Mouse (Mus musculus) C2C12 (cell line): Measurements from ENCODE around the gene Nsun2. TPM values are rescaled to one million over a fixed set of nuclear protein-coding genes. Genes with fewer than 3 reads are reported as not detected.

Source experiments
- H3K27me3 ChIP-seq: one replicate; pipeline ENCODE4 v1.6.1; 2011; ENCODE audit not compliant: control insufficient read depth, insufficient read depth, insufficient read length
- H3K36me3 ChIP-seq: one replicate; pipeline ENCODE4 v1.6.1; 2011; ENCODE audit not compliant: control insufficient read depth, insufficient read depth
- H3K4me3 ChIP-seq: one replicate; pipeline ENCODE4 v1.5.1; 2011; ENCODE audit warnings: mild to moderate bottlenecking, control low read depth; ENCODE audit not compliant: poor library complexity, insufficient read depth, severe bottlenecking
- H3K79me2 ChIP-seq: one replicate; pipeline ENCODE4 v1.6.1; 2011; ENCODE audit not compliant: control insufficient read depth, insufficient read depth
- H3K79me3 ChIP-seq: one replicate; pipeline ENCODE4 v1.6.1; 2011; ENCODE audit warnings: low read depth, control low read depth
- H3ac ChIP-seq: one replicate; pipeline ENCODE3; 2011; ENCODE audit warnings: low read depth; ENCODE audit not compliant: control insufficient read depth, insufficient read length
- CEBPB ChIP-seq: IDR thresholded peaks from one replicate; pipeline ENCODE4 v1.6.1; 2011; ENCODE audit warnings: low read depth, mild to moderate bottlenecking, control low read depth, moderate library complexity
- CTCF ChIP-seq: IDR thresholded peaks from one replicate; pipeline ENCODE4 v1.5.1; 2011; ENCODE audit not compliant: control insufficient read depth, insufficient read depth, insufficient read length
- FOSL1 ChIP-seq: IDR thresholded peaks from one replicate; pipeline ENCODE4 v1.8.0; 2011; ENCODE audit warnings: mild to moderate bottlenecking, low read length; ENCODE audit not compliant: poor library complexity, insufficient read depth, severe bottlenecking
- MAX ChIP-seq: IDR thresholded peaks from one replicate; pipeline ENCODE4 v1.6.1; 2011; ENCODE audit warnings: mild to moderate bottlenecking, control low read depth
- MYOD1 ChIP-seq: IDR thresholded peaks from one replicate; pipeline ENCODE4 v1.6.1; 2011; ENCODE audit warnings: low read depth; ENCODE audit not compliant: control insufficient read depth, insufficient read length
- MYOG ChIP-seq: IDR thresholded peaks from one replicate; pipeline ENCODE4 v1.6.1; 2011; ENCODE audit not compliant: control insufficient read depth, insufficient read length; ENCODE audit errors: extremely low read depth
- USF1 ChIP-seq: IDR thresholded peaks from one replicate; pipeline ENCODE4 v1.6.1; 2011; ENCODE audit warnings: low read depth, mild to moderate bottlenecking, control low read depth, moderate library complexity
- long read RNA-seq, 2 experiments: library from polyadenylated mRNA; unstranded; transcript quantifications; one replicate each; pipeline ENCODE4 v2.0.0; 2019 to 2020
- polyA plus RNA-seq: library from polyadenylated mRNA; unstranded; fragments of >200 nt; fragmentation: generic; extraction: Trizol; gene quantifications from one replicate; pipeline ENCODE4 v1.2.1, GENCODE M21; 2012; ENCODE audit warnings: missing spikeins

Nsun2 gene
- 93.7 TPM for polyA plus RNA-seq
- long read RNA-seq, experiment 1, full-length matches to known transcripts = 97 of 117 reads
- long read RNA-seq, experiment 1, partial matches to known transcripts = 15 of 117 reads
- long read RNA-seq, experiment 1, other reads (novel, unspliced or antisense) = 5 of 117 reads
- long read RNA-seq, experiment 2, full-length matches to known transcripts = 3,094 of 3,285 reads
- long read RNA-seq, experiment 2, partial matches to known transcripts = 83 of 3,285 reads
- long read RNA-seq, experiment 2, other reads (novel, unspliced or antisense) = 108 of 3,285 reads

DNA sequence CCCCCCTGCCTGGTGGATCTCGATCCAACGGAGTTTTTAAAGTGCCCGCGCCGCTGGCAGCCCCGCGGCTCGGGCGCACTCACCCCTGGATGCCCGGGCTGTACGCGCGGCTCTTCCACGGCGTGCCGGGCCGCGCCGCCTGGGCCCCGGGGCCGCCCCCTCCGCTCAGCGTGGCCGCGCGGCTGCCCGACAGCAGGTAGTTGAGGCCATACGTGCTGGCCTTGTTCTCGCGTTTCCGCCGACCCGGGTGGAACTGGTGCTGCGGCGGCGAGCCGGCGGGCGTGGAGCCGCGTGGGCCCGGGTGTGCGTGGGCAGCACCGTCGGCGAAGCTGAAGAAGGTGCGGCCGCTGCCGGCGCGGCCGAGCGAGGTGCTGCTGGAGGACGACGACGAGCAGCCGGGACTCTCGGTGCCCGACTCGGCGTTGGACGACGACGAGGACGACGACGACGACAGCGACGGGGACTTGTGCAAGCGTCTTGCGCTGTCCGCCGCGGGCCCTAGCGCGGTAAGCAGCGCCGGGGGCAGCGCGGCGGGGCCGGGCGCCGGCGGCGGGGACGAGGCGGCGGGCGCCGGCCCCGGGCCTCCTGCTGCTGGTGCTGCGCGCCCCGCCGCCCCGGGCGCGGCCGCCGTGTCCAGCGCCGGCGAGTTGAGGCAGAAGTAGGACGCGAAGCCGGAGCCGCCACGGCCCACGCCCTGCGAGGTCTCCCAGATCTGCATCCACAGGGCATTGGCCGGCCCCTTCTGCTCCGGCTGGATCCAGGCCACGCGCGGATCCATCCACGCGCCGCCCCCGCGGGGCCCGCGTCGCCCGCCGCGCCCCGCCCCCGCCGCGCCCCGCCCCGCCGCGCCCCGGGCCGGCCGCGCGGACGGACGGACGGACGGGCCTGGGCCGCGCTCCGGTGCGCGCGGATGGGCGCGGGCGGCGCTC is at the start of gene Nsun2:
TSS of gene Nsun2 (plus strand) at position 342 of the 929 bp plus-strand sequence.
- H3K79me2 ChIP-seq = peaks cover 55% of the 10 kb centered on the region
- peak within 1 kb of the TSS; percentile 66 for H3K4me3 ChIP-seq
- H3K79me3 ChIP-seq = peaks cover 49% of the 10 kb centered on the region
- no peak for TF ChIP-seq CEBPB
- no peak for TF ChIP-seq MYOD1
- no peak for TF ChIP-seq USF1
- TF ChIP-seq MAX = no peak
- no peak for TF ChIP-seq FOSL1
- TF ChIP-seq CTCF = no peak
- TF ChIP-seq MYOG = no peak
- peak within 1 kb of the TSS; percentile 97 for H3ac ChIP-seq
- no peaks in the 10 kb centered on the region for H3K36me3 ChIP-seq
- no peaks in the 10 kb centered on the region for H3K27me3 ChIP-seq

DNA sequence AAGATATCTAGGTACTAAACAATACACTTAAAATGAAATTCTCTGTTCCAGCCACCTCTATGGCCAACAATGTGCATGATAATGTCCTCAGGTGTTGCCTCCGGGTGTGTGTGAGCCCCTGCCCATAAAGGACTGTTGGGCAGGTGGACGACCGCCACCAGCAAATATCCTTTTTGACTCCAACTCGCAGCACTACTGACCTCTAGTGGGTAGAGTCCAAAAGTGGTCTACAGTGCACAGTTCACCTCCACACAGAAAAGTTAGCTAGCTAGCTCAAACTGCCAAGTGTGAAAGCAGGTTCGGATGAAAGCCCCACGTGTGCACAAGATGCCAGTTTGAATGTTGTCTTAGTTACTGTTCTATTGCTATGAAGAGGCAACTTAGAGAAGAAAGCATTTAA is 48.2 kb upstream of the Nsun2 start:
- TF ChIP-seq FOSL1 = no peak
- TF ChIP-seq MYOG = no peak
- TF ChIP-seq MYOD1 = no peak
- TF ChIP-seq CEBPB = no peak
- TF ChIP-seq MAX = no peak
- TF ChIP-seq CTCF = no peak
- TF ChIP-seq USF1 = no peak
- Histone ChIP-seq H3K27me3 (no peaks in the 10 kb centered on the region), H3K36me3 (no peaks in the 10 kb centered on the region), H3K4me3 (no peak overlapping the region), H3K79me2 (no peaks in the 10 kb centered on the region), H3ac (no peak overlapping the region), H3K79me3 (no peaks in the 10 kb centered on the region)

DNA sequence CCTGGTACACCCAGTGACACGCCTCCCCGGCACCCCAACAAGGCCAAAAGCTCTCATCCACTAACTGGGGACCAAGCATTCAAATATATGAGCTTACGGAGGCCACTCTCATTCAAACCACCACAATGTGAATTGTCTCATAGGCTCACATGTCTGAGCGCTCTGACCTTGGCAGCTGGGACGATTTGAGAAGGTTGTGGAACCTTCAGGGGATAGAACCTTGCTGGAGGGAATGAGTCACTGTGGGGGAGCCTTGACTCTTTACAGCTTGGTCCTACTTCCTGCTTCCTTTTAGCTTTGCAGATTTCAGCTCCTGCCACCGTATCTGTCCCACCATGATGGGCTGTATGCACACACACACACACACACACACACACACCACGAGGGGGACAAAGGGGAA is 47.7 kb upstream of the Nsun2 start:
- Histone ChIP-seq H3K27me3 (no peaks in the 10 kb centered on the region), H3K4me3 (no peak overlapping the region), H3K36me3 (no peaks in the 10 kb centered on the region), H3K79me2 (no peaks in the 10 kb centered on the region), H3K79me3 (no peaks in the 10 kb centered on the region), H3ac (no peak overlapping the region)
- TF ChIP-seq USF1 (no peak), MYOG (no peak), FOSL1 (no peak), MAX (no peak), CEBPB (no peak), CTCF (no peak), MYOD1 (no peak)

DNA sequence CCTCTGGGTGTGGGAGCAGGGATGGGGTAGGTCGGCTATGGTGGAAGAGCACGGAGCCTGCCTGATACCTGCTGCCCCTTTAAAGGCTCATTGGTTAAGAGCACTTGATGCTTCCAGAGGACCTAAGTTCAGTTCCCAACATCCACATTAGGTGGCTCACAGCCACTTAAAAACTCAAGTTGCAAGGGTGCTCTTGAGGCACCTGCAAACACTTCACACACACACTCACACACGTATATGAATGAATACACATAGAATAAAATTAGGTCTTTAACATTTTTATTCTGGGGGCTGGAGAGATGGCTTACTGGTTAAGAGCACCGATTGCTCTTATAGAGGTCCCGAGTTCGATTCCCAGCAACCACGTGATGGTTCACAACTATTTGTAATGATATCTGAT is 46.4 kb upstream of the Nsun2 start:
- no peak overlapping the region for H3ac ChIP-seq
- H3K79me3 ChIP-seq = no peaks in the 10 kb centered on the region
- no peaks in the 10 kb centered on the region for H3K27me3 ChIP-seq
- no peaks in the 10 kb centered on the region for H3K36me3 ChIP-seq
- TF ChIP-seq USF1 = no peak
- TF ChIP-seq MYOD1 = no peak
- no peak for TF ChIP-seq FOSL1
- no peak for TF ChIP-seq CTCF
- TF ChIP-seq CEBPB = no peak
- TF ChIP-seq MYOG = no peak
- TF ChIP-seq MAX = no peak
- H3K79me2 ChIP-seq = no peaks in the 10 kb centered on the region
- no peak overlapping the region for H3K4me3 ChIP-seq

GRCm38 (mm10) chr13:69487611-69488275 is 45.8 kb upstream of the Nsun2 start:
- Histone ChIP-seq H3K36me3 (no peaks in the 10 kb centered on the region), H3K79me2 (no peaks in the 10 kb centered on the region), H3ac (no peak overlapping the region), H3K27me3 (no peaks in the 10 kb centered on the region), H3K79me3 (no peaks in the 10 kb centered on the region), H3K4me3 (no peak overlapping the region)
- TF ChIP-seq MAX = no peak
- TF ChIP-seq FOSL1 = no peak
- no peak for TF ChIP-seq USF1
- no peak for TF ChIP-seq CTCF
